Mouse (Mus musculus): ENCODE measurements around the gene Nfe2. TPM values are rescaled to one million over a fixed set of nuclear protein-coding genes. Genes with fewer than 3 reads are reported as not detected.
A peak's percentile ranks its signal among the peaks of the same experiment; 100 is the strongest.
"Not testable (repeated sequence)": the region's sequence is repeated elsewhere in the genome, so short reads cannot be mapped to it uniquely, and the experiment has no call there.

Nfe2 gene
- polyA plus RNA-seq, 1 experiment from 2014 or later = 3.1 TPM

DNA sequence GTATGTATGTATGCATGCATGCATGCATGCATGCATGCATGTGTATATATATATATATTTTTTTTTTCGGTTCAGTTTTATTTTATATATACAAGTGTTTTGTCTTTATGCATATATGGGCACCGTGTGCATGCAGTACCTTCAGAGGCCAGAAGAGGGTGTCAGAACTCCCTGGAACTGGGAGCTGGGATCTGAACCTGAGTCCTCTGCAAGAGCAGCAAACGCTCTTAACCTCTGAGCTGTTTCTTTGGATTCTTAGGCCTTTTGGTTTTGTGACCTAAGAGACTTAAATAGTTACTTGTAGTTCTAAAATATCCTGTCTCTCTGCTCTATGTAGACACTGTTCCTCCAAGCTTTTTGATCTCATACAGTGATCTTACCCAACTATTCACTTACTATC, 25.9 kb upstream of the Nfe2 start:
- Histone ChIP-seq H3K9ac (ENCODE audit: low read depth, low read length) (no peak overlapping the region), H3K4me1 (ENCODE audit: control insufficient read depth, insufficient read depth, low read length) (peaks cover 12% of the 10 kb centered on the region), H3K27ac (ENCODE audit: low read depth, low read length) (no peak overlapping the region), H3K9me3 (ENCODE audit: control insufficient read depth, low read length) (no peaks in the 10 kb centered on the region), H3K4me2 (replicated peaks; ENCODE audit: low read depth, low read length) (no peak overlapping the region), H3K36me3 (ENCODE audit: control insufficient read depth, insufficient read depth, low read length) (peaks cover 6% of the 10 kb centered on the region; the same call in 1 of the 2 replicates), H3K4me3 (ENCODE audit: low read length) (no peak overlapping the region), H3K27me3 (ENCODE audit: control insufficient read depth, insufficient read depth, low read length) (no peaks in the 10 kb centered on the region)
- 60% methylated on average over 3 of the region's 3 CpGs for WGBS
- ATAC-seq (ENCODE audit: low FRiP score, low TSS enrichment) = no peak

DNA sequence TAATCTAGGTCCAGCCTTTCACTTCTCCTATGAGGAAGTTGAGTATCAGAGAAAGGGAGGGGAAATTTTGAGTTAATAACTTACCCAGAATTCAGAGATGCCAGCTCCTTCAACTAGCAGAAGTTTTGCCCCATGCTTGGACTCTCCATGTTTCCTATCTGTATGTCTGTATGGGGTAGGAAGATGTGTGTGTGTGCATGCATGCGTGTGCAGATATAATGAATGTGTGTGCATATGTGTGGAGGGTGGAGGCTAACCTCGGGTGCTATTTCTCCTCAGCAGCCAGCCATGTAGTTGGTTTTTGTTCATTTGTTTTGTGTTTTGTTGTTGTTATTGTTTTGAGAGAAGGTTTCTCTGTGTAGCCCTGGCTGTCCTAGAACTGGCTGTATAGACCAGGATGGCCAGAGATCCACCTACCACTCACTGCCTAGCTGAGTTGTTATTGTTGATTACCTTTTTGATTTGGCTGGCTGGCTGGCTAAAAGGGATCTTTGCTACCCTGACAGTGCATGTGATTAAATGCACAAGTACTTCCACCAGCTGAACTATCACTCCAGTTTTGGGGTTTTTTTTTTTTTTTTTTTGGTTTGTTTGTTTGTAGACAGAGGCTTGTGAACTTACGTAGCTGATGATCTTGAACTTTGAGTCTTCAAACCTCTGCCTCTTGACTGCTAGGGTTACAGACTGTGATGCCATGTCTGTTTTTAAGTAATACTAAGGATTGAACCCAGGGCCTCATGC, 23.4 kb upstream of the Nfe2 start:
- no peak for ATAC-seq (ENCODE audit: low FRiP score, low TSS enrichment)
- Histone ChIP-seq H3K4me1 (ENCODE audit: control insufficient read depth, insufficient read depth, low read length) (peaks cover 13% of the 10 kb centered on the region; the same call in 1 of the 2 replicates), H3K4me2 (replicated peaks; ENCODE audit: low read depth, low read length) (no peak overlapping the region), H3K36me3 (ENCODE audit: control insufficient read depth, insufficient read depth, low read length) (peaks cover 3% of the 10 kb centered on the region; the same call in 1 of the 2 replicates), H3K4me3 (ENCODE audit: low read length) (no peak overlapping the region), H3K27ac (ENCODE audit: low read depth, low read length) (no peak overlapping the region), H3K9me3 (ENCODE audit: control insufficient read depth, low read length) (no peaks in the 10 kb centered on the region), H3K9ac (ENCODE audit: low read depth, low read length) (no peak overlapping the region), H3K27me3 (ENCODE audit: control insufficient read depth, insufficient read depth, low read length) (no peaks in the 10 kb centered on the region)
- 86% methylated on average over 3 of the region's 3 CpGs for WGBS

DNA sequence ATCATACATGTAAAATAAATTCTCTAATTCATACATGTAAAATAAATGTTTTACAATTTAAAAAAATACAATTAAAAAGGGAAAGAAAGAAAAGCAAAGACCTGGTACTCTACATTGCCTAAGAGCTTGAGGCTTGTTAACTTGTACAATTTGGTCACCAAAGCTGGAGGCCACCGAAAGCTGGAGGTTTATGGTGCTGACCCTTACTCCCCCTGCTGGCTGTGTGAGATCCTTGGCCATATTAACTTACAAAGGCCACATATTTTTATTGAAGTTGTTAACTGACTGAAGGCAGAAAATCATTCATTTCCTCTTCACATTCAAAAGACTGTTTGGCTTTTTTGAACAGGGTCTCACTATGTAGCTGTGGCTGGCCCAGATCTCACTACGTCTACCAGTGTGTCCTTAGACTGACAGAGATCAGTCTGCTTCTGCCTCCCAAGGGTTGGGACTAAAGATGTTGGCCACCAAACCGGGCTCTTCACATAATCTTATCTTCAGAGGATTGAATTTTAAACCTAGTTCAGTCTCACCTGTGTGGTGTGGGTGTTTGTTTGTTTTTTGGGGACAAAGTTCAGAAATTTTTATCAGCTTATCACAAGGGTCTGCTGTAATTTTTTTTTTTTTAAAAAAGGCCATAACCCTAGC, 22.7 kb upstream of the Nfe2 start:
- H3K4me1 ChIP-seq (ENCODE audit: control insufficient read depth, insufficient read depth, low read length) = peaks cover 13% of the 10 kb centered on the region; the same call in 1 of the 2 replicates
- H3K27me3 ChIP-seq (ENCODE audit: control insufficient read depth, insufficient read depth, low read length) = no peaks in the 10 kb centered on the region
- no peak overlapping the region for H3K27ac ChIP-seq (ENCODE audit: low read depth, low read length)
- no peak overlapping the region for H3K4me3 ChIP-seq (ENCODE audit: low read length)
- no peaks in the 10 kb centered on the region for H3K9me3 ChIP-seq (ENCODE audit: control insufficient read depth, low read length)
- H3K9ac ChIP-seq (ENCODE audit: low read depth, low read length) = no peak overlapping the region
- ATAC-seq (ENCODE audit: low FRiP score, low TSS enrichment) = 0 out of 2 replicates have a peak, but pooled peaks have one; percentile 52
- H3K4me2 ChIP-seq (replicated peaks; ENCODE audit: low read depth, low read length) = no peak overlapping the region
- peaks cover 3% of the 10 kb centered on the region; the same call in 1 of the 2 replicates for H3K36me3 ChIP-seq (ENCODE audit: control insufficient read depth, insufficient read depth, low read length)
- WGBS = 50% methylated on average over 3 of the region's 3 CpGs

DNA sequence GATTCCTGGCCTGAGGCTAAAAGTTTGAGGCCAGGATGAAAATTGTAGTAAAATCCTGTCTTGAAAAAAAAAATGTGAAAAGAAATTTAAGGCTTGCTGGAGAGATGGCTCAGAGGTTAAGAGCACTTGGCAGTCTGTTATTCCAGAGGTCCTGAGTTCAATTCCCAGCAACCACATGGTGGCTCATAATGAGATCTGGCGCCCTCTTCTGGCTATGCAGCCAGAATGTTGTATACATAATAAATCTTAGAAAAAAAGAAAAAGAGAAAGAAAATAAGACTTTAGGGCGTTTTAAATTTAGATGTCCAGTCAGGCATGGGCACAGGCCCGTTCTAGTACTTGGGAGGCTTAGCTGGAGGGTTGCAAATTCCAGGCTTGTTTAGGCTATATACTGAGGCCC, 21.5 kb upstream of the Nfe2 start:
- H3K4me1 ChIP-seq (ENCODE audit: control insufficient read depth, insufficient read depth, low read length) = peaks cover 4% of the 10 kb centered on the region; the same call in 1 of the 2 replicates
- no peaks in the 10 kb centered on the region for H3K27me3 ChIP-seq (ENCODE audit: control insufficient read depth, insufficient read depth, low read length)
- no peaks in the 10 kb centered on the region for H3K9me3 ChIP-seq (ENCODE audit: control insufficient read depth, low read length)
- peaks cover 3% of the 10 kb centered on the region; the same call in 1 of the 2 replicates for H3K36me3 ChIP-seq (ENCODE audit: control insufficient read depth, insufficient read depth, low read length)
- H3K4me3 ChIP-seq (ENCODE audit: low read length) = no peak overlapping the region
- 46% methylated on average over 3 of the region's 3 CpGs for WGBS
- no peak overlapping the region for H3K4me2 ChIP-seq (replicated peaks; ENCODE audit: low read depth, low read length)
- ATAC-seq (ENCODE audit: low FRiP score, low TSS enrichment) = no peak
- H3K9ac ChIP-seq (ENCODE audit: low read depth, low read length) = no peak overlapping the region
- no peak overlapping the region for H3K27ac ChIP-seq (ENCODE audit: low read depth, low read length)

- H3K9ac ChIP-seq (ENCODE audit: low read depth, low read length) = no peak overlapping the region; the same call in 1 of the 2 replicates
These were observed 19.7 kb upstream of the Nfe2 start for GRCm38 (mm10) chr15:103277949-103278348.

DNA sequence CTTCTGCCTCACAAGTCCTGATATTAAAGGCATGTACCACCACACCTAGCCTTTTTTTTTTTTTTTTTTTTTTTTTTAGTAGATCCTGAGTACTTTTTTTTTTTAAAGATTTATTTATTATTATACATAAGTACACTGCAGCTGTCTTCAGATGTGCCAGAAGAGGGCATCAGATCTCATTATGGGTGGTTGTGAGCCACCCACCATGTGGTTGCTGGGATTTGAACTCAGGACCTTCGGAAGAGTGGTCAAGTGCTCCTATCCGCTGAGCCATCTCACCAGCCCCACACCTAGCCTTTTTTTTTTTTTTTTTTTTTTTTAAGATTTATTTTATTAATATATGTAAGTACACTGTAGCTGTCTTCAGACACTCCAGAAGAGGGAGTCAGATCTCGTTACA, 17.7 kb upstream of the Nfe2 start:
- H3K36me3 ChIP-seq (ENCODE audit: control insufficient read depth, insufficient read depth, low read length); H3K4me3 ChIP-seq (ENCODE audit: low read length); H3K4me1 ChIP-seq (ENCODE audit: control insufficient read depth, insufficient read depth, low read length); H3K4me2 ChIP-seq (replicated peaks; ENCODE audit: low read depth, low read length); H3K27ac ChIP-seq (ENCODE audit: low read depth, low read length); ATAC-seq (ENCODE audit: low FRiP score, low TSS enrichment); H3K9ac ChIP-seq (ENCODE audit: low read depth, low read length); H3K9me3 ChIP-seq (ENCODE audit: control insufficient read depth, low read length); H3K27me3 ChIP-seq (ENCODE audit: control insufficient read depth, insufficient read depth, low read length): not testable (repeated sequence)
- 95% methylated on average over 2 of the region's 3 CpGs for WGBS

More at GRCm38 (mm10) chr15:103277949-103278348, 19.7 kb upstream of the Nfe2 start:
- ATAC-seq (ENCODE audit: low FRiP score, low TSS enrichment) = no peak
- H3K36me3 ChIP-seq (ENCODE audit: control insufficient read depth, insufficient read depth, low read length) = peaks cover 3% of the 10 kb centered on the region; the same call in 1 of the 2 replicates
- 18% methylated on average over 7 of the region's 7 CpGs for WGBS
- H3K4me2 ChIP-seq (replicated peaks; ENCODE audit: low read depth, low read length) = no peak overlapping the region
- H3K9me3 ChIP-seq (ENCODE audit: control insufficient read depth, low read length) = no peaks in the 10 kb centered on the region
- H3K4me3 ChIP-seq (ENCODE audit: low read length) = no peak overlapping the region
- H3K27ac ChIP-seq (ENCODE audit: low read depth, low read length) = no peak overlapping the region
- H3K4me1 ChIP-seq (ENCODE audit: control insufficient read depth, insufficient read depth, low read length) = peaks cover 4% of the 10 kb centered on the region; the same call in 1 of the 2 replicates
- no peaks in the 10 kb centered on the region for H3K27me3 ChIP-seq (ENCODE audit: control insufficient read depth, insufficient read depth, low read length)

- peak within 1 kb of the TSS; percentile 85 for H3K9ac ChIP-seq (ENCODE audit: low read depth, low read length)
- peak within 1 kb of the TSS; percentile 68 for H3K4me2 ChIP-seq (replicated peaks; ENCODE audit: low read depth, low read length)
- peak within 1 kb of the TSS; percentile 92 for H3K4me3 ChIP-seq (ENCODE audit: low read length)
- WGBS = under 1% methylated on average over 38 of the region's 38 CpGs
- H3K27me3 ChIP-seq (ENCODE audit: control insufficient read depth, insufficient read depth, low read length) = no peaks in the 10 kb centered on the region
- H3K36me3 ChIP-seq (ENCODE audit: control insufficient read depth, insufficient read depth, low read length) = no peaks in the 10 kb centered on the region
- ATAC-seq (ENCODE audit: low FRiP score, low TSS enrichment) = peak; percentile 99
- H3K4me1 ChIP-seq (ENCODE audit: control insufficient read depth, insufficient read depth, low read length) = peaks cover 1% of the 10 kb centered on the region; the same call in 1 of the 2 replicates
- H3K27ac ChIP-seq (ENCODE audit: low read depth, low read length) = no peak within 1 kb of the TSS
- no peaks in the 10 kb centered on the region for H3K9me3 ChIP-seq (ENCODE audit: control insufficient read depth, low read length)
These were observed 14.4 kb upstream of the Nfe2 start, which contains the start of gene Copz1 for GRCm38 (mm10) chr15:103272419-103273279. TSS of gene Copz1 (plus strand) at chr15:103272714.

DNA sequence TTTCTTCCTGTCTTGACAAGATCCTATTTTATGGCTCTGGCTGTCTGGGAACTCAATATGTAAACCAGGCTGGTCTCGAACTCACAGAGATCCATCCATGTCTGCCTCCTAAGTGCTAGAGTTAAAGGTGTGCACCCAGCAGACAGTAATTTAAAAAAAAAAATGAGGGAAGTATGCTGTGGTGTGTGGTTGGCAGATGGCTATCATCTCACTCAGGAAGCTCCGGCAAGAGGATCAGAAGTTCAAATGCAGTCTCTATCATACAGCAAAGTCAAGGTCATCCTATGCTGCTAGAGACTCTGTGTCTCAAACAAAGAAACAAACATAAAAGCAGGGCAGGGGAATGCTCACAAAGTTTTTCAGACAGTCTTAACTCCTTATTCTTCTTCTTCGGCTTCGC, 10.7 kb upstream of the Nfe2 start:
- Histone ChIP-seq H3K4me3 (ENCODE audit: low read length) (no peak overlapping the region), H3K9me3 (ENCODE audit: control insufficient read depth, low read length) (no peaks in the 10 kb centered on the region), H3K27me3 (ENCODE audit: control insufficient read depth, insufficient read depth, low read length) (no peaks in the 10 kb centered on the region), H3K27ac (ENCODE audit: low read depth, low read length) (no peak overlapping the region), H3K36me3 (ENCODE audit: control insufficient read depth, insufficient read depth, low read length) (no peaks in the 10 kb centered on the region), H3K4me2 (replicated peaks; ENCODE audit: low read depth, low read length) (no peak overlapping the region), H3K9ac (ENCODE audit: low read depth, low read length) (no peak overlapping the region), H3K4me1 (ENCODE audit: control insufficient read depth, insufficient read depth, low read length) (no peaks in the 10 kb centered on the region)
- WGBS = 83% methylated on average over 4 of the region's 4 CpGs
- no peak for ATAC-seq (ENCODE audit: low FRiP score, low TSS enrichment)

Measured in kidney, embryonic 14.5 days (tissue).